Mouse (Mus musculus) T-helper 17 cell (primary cell): ENCODE data around the gene Selenon.

Source experiments
- in situ Hi-C, 2 experiments: fragments of 300-600 bp; cut with MboI, MseI; formaldehyde crosslinking; loops; 1 replicate in 1 of 2; 2 replicates in 1 of 2; pipeline ENCODE4 v1.15.1; 2025; ENCODE audit warnings: high pct_unique_total_duplicates in 2 of 2

The Selenon gene

GRCm38 (mm10) chr4:134546814-134547705 is 4.9 kb downstream of the Selenon start:
- in situ Hi-C loops: loop anchor here in 1 of 2 experiments (25.0 kb wide), 1 partner anchor 1465 kb away; the partner anchor contains the start of gene Eloa

DNA sequence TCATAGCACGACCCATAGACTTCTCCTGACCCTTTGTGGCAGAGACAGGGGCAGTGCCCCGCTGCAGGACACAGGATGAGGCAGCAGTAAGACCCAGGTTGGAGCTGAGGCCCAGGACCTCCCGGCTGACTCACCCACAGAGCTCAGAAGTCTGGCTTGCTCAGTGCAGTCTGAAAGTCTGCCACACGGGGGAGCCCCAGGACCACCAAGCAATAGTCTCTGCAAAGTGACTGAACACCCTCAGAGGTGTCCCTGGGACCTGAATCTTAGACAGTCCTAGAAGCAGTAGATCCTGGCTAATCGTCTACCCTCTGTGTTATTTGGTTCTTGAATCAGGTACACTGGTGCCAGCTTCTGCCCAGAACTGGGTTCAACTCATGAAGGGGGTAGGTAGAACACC is 8.7 kb downstream of the Selenon start:
- in situ Hi-C loops: loop anchor here (5.0 to 25.0 kb wide), 4 partner anchors 169 to 1469 kb away; partner anchors contain the start of gene Eloa (in 1 of the 2)

DNA sequence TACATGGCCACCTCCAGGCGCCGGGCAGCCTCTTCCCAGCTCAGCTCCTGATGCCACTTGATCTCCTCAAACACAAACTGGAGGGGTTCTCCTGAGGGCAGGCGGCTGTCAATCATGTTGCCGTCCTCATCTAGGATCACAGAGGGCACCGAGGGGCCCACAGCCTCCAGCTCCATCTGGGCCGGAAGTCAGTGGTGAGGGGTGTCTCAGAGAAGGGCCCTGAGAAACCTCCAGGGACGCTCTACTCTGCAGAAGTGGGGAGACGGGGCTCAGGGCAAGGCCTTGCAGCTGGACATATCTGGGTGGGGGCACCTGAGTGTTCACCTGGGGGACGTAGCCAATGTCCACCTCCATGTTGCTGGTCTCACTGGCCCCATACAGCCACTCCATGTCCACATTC is 9.2 kb downstream of the Selenon start:
- in situ Hi-C loops: loop anchor here (5.0 to 25.0 kb wide), 4 partner anchors 170 to 1470 kb away; partner anchors contain the start of gene Eloa (in 1 of the 2)

DNA sequence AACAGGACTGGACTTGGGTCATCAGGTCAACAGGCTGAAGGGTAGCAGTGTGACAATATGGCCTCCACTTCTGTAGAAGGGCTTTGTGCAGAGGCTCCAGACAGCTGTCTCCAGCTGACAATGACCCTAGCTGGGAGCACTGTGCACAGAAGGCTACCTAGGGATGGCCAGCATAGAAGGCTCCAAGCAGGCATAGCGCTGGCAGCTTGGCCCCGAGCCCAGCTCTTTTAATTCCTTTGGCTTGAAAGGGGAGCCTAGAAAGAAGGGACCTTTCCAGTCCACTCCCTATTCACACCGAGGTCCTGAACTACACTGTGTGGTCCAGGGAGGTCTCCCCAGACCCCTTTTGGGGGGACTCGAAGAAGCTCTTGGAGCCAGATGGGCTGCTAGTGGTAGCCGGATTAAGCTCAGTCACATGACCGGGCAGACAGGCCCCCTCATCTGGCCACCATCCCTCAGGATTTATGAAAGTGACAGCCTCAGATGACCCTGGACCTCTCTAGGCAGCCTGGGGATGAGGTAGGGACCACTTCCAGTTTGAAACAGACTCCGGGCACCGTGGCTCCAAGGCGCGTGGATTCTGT is 12.9 kb downstream of the Selenon start:
- in situ Hi-C loops: loop anchor here in 1 of 2 experiments (25.0 kb wide), 1 partner anchor 1473 kb away; the partner anchor contains the start of gene Eloa

GRCm38 (mm10) chr4:134535787-134536151 is 16.2 kb downstream of the Selenon start:
- in situ Hi-C loops: loop anchor here in 1 of 2 experiments (25.0 kb wide), 1 partner anchor 1477 kb away; the partner anchor contains the start of gene Eloa

GRCm38 (mm10) chr4:134534932-134535786 is 16.8 kb downstream of the Selenon start, which contains the start of gene Mtfr1l:
Gene Mtfr1l (minus strand): TSS chr4:134535387.
- in situ Hi-C loops: loop anchor here in 1 of 2 experiments (25.0 kb wide), 1 partner anchor 1477 kb away; the partner anchor contains the start of gene Eloa

- in situ Hi-C loops: loop anchor here in 1 of 2 experiments (25.0 kb wide), 1 partner anchor 1478 kb away; the partner anchor contains the start of gene Eloa
These were observed 17.7 kb downstream of the Selenon start for GRCm38 (mm10) chr4:134534124-134534886.

GRCm38 (mm10) chr4:134533421-134533820 is 18.5 kb downstream of the Selenon start:
- in situ Hi-C loops: loop anchor here in 1 of 2 experiments (25.0 kb wide), 1 partner anchor 1479 kb away; the partner anchor contains the start of gene Eloa

GRCm38 (mm10) chr4:134532928-134533327 is 19.0 kb downstream of the Selenon start:
- in situ Hi-C loops: loop anchor here in 1 of 2 experiments (25.0 kb wide), 1 partner anchor 1479 kb away; the partner anchor contains the start of gene Eloa

GRCm38 (mm10) chr4:134526220-134526619 is 25.7 kb downstream of the Selenon start:
- in situ Hi-C loops: loop anchor here in 1 of 2 experiments (25.0 kb wide), 1 partner anchor 1486 kb away; the partner anchor contains the start of gene Eloa

- in situ Hi-C loops: loop anchor here in 1 of 2 experiments (25.0 kb wide), 1 partner anchor 1486 kb away; the partner anchor contains the start of gene Eloa
These were observed 26.2 kb downstream of the Selenon start for GRCm38 (mm10) chr4:134525806-134526205.

- in situ Hi-C loops: no loop called here
These were observed 28.5 kb downstream of the Selenon start for GRCm38 (mm10) chr4:134523447-134523846.

DNA sequence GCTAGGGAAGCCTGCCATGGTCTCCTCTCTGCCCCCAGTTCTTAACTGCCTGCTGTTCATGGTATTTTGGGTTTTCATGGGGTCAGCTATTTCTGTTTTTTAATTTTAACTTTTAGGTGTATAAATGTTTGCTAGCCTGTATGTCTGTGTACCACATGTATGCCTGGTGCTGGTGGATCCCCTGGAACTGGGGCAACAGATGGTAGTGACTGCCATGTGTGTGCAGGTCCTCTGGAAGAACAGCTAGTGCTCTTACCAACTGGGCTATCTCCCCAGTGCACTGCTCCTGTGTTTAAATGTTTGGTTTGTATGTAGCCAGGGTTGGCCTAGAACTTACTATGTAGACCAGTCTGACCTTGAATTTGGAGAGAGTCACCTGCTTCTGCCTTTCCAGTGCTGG is 32.7 kb downstream of the Selenon start:
- in situ Hi-C loops: no loop called here

GRCm38 (mm10) chr4:134518541-134518940 is 33.4 kb downstream of the Selenon start:
- in situ Hi-C loops: no loop called here

GRCm38 (mm10) chr4:134517719-134518118 is 34.2 kb downstream of the Selenon start:
- in situ Hi-C loops: no loop called here

- in situ Hi-C loops: no loop called here
These were observed 35.0 kb downstream of the Selenon start for GRCm38 (mm10) chr4:134516981-134517380.

DNA sequence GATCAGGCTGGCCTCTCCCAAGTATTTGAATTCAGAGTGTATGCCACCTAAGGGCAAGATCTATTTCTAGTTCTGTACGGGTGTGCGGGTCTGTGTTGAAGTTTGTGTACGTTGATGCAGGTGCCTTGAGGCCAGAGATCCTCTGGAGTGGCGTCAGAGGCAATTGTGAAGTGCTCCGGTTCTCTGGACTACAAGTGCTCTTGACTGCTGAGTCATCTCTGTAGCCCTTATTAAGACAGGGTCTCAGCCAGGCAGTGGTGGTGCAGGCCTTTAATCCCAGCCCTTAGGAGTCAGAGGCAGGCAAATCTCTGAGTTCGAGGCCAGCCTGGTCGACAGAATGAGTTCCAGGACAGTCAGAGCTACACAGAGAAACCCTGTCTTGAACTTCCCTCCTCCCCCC is 36.4 kb downstream of the Selenon start:
- in situ Hi-C loops: no loop called here

DNA sequence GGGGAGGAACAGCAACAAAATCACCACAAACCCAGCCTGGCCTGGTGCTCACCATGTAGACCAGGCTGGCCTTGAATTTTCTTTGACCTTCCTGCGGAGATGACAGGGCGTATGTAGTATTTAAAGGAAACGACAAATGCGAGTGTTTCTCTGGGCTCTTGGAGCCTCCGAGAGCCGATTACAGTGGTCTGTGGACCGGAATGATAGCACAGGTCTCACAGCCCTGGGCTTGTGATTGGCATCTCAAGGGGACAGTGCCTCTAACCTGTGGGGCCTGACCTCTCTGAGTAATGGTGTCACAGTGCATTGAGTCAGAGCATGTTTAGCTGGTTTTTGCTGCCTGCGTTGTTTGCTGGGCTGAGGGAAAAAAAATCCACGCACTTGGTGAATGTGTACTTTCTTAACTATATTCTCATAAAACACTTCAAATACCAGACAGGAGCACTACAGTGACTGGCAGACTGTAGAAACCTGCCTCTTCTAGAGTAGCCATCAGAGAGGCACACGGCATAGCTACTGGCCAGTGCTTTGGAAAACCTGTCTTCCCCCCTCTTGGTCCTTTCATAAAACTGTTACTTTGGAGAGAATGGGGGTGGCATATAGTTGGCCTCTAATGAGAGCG is 37.5 kb downstream of the Selenon start:
- in situ Hi-C loops: no loop called here

GRCm38 (mm10) chr4:134512798-134513197 is 39.2 kb downstream of the Selenon start:
- in situ Hi-C loops: no loop called here
